Mouse (Mus musculus) liver, postnatal 0 days (tissue): ENCODE results near the gene Lce1l. TPM values are rescaled to one million over a fixed set of nuclear protein-coding genes. Genes with fewer than 3 reads are reported as not detected.

Experiments used
- ATAC-seq: fragments of 200-750 bp; cut with Nextera tagmentation; 2 replicates; pipeline ENCODE4 v1.8.0; 2017; ENCODE audit warnings: mild to moderate bottlenecking, moderate library complexity
- DNase-seq: peaks from one replicate; pipeline ENCODE4 v3.0.0-alpha.2; 2016
- H3K27ac ChIP-seq: fragments of 300-500 bp; sonication (generic); 2 replicates; pipeline ENCODE4 v1.5.1; 2014; ENCODE audit warnings: antibody characterized with exemption, moderate library complexity, mild to moderate bottlenecking, low read depth
- H3K27me3 ChIP-seq: fragments of 300-500 bp; sonication (generic); 2 replicates; pipeline ENCODE4 v1.6.1; 2014; ENCODE audit warnings: low read length, control low read depth, mixed read lengths; ENCODE audit not compliant: insufficient read depth
- H3K36me3 ChIP-seq: fragments of 300-500 bp; sonication (generic); replicated peaks from 2 replicates; pipeline ENCODE4 v1.6.1; 2014; ENCODE audit warnings: mild to moderate bottlenecking, control low read depth, low read length, moderate library complexity, mixed read lengths; ENCODE audit not compliant: insufficient read depth
- H3K4me1 ChIP-seq: fragments of 300-500 bp; sonication (generic); 2 replicates; pipeline ENCODE4 v1.6.1; 2014; ENCODE audit warnings: antibody characterized with exemption, mild to moderate bottlenecking, control low read depth; ENCODE audit not compliant: insufficient read depth
- H3K4me2 ChIP-seq: fragments of 300-500 bp; sonication (generic); 2 replicates; pipeline ENCODE4 v1.6.1; 2014; ENCODE audit warnings: low read depth, mild to moderate bottlenecking, low read length, moderate library complexity, mixed read lengths
- H3K4me3 ChIP-seq: fragments of 300-500 bp; sonication (generic); 2 replicates; pipeline ENCODE4 v1.5.1; 2014; ENCODE audit warnings: low read depth, low read length
- H3K9ac ChIP-seq: fragments of 300-500 bp; sonication (generic); replicated peaks from 2 replicates; pipeline ENCODE4 v1.6.1; 2014; ENCODE audit warnings: mild to moderate bottlenecking, moderate library complexity
- H3K9me3 ChIP-seq: fragments of 300-500 bp; sonication (generic); 2 replicates; pipeline ENCODE4 v1.6.1; 2016; ENCODE audit warnings: mild to moderate bottlenecking, control low read depth, low read length, mixed read lengths
- CTCF ChIP-seq: sonication (generic); IDR thresholded peaks from 2 replicates; pipeline ENCODE4 v1.5.1; 2016; ENCODE audit warnings: antibody characterized with exemption, low read depth
- EP300 ChIP-seq: IDR thresholded peaks from 2 replicates; pipeline ENCODE4 v1.6.1; 2016; ENCODE audit warnings: antibody characterized with exemption, low read depth, mild to moderate bottlenecking
- WGBS: fragments of 180-500 bp; shearing (Covaris S2); extraction: QIAGEN DNeasy Blood & Tissue Kit; methylation state at CpG from one replicate; pipeline ENCODE4 v1.1.7; 2014; ENCODE audit not compliant: insufficient replicate concordance; 5-methylcytosine and 5-hydroxymethylcytosine counted together
- polyA plus RNA-seq: library from polyadenylated mRNA; unstranded; fragments of >200 nt; fragmentation: Nextera tagmentation; extraction: Ambion mirVana; gene quantifications from 2 replicates; pipeline ENCODE4 v1.2.1, GENCODE M21; 2015

Lce1l gene
- polyA plus RNA-seq, 1 experiment from 2014 or later, result not detected

- no peaks in the 10 kb centered on the region for H3K27me3 ChIP-seq
- no peaks in the 10 kb centered on the region; the same call in 1 of the 2 replicates for H3K9me3 ChIP-seq
- H3K4me1 ChIP-seq, result no peaks in the 10 kb centered on the region
- ATAC-seq, result no peak
- no peak overlapping the region for H3K9ac ChIP-seq
- 85% methylated on average over 3 of the region's 3 CpGs for WGBS
- TF ChIP-seq EP300 (no peak), CTCF (no peak)
- H3K4me3 ChIP-seq, result no peak overlapping the region
- H3K36me3 ChIP-seq, result no peaks in the 10 kb centered on the region
- no peak overlapping the region for H3K4me2 ChIP-seq
- no peak for DNase-seq
- no peak overlapping the region for H3K27ac ChIP-seq
Observed at GRCm38 (mm10) chr3:92815581-92815980, 35.5 kb downstream of the Lce1l start.

GRCm38 (mm10) chr3:92807791-92808190, 43.3 kb downstream of the Lce1l start, which contains the start of gene Lce1k:
TSS of gene Lce1k (minus strand) at chr3:92807891.
- Histone ChIP-seq H3K9ac (no peak within 1 kb of the TSS), H3K27ac (no peak within 1 kb of the TSS), H3K4me1 (no peaks in the 10 kb centered on the region), H3K4me3 (no peak within 1 kb of the TSS), H3K4me2 (no peak within 1 kb of the TSS), H3K9me3 (no peaks in the 10 kb centered on the region), H3K36me3 (no peaks in the 10 kb centered on the region), H3K27me3 (no peaks in the 10 kb centered on the region)
- TF ChIP-seq CTCF, result no peak
- no peak for TF ChIP-seq EP300
- no peak for ATAC-seq
- no peak for DNase-seq

Other genes with a start within 250 kb of the Lce1l start
- gene 2210017I01Rik, start 243.8 kb downstream of the Lce1l start, polyA plus RNA-seq, result not detected in 2 replicates
- gene Lce6a, start 229.6 kb downstream of the Lce1l start, polyA plus RNA-seq, result not detected in 2 replicates
- gene Lce1a1, start 203.0 kb downstream of the Lce1l start, polyA plus RNA-seq, result not detected in 2 replicates
- not detected in 2 replicates for gene Lce1b, start 194.4 kb downstream of the Lce1l start, polyA plus RNA-seq
- not detected in 2 replicates for gene Lce1a2, start 181.0 kb downstream of the Lce1l start, polyA plus RNA-seq
- not detected in 2 replicates for gene Lce1c, start 172.0 kb downstream of the Lce1l start, polyA plus RNA-seq
- gene Lce1d, start 164.1 kb downstream of the Lce1l start, polyA plus RNA-seq, result not detected in 2 replicates
- not detected in 2 replicates for gene Lce1e, start 142.2 kb downstream of the Lce1l start, polyA plus RNA-seq
- gene Lce1f, start 130.9 kb downstream of the Lce1l start, polyA plus RNA-seq, result not detected in 2 replicates
- gene Gm38119, start 112.2 kb downstream of the Lce1l start, polyA plus RNA-seq, result not detected in 2 replicates
- not detected in 2 replicates for gene Lce1g, start 98.9 kb downstream of the Lce1l start, polyA plus RNA-seq
- gene Lce1h, start 86.2 kb downstream of the Lce1l start, polyA plus RNA-seq, result not detected in 2 replicates
- not detected in 2 replicates for gene Lce1i, start 72.4 kb downstream of the Lce1l start, polyA plus RNA-seq
- gene Lce1j, start 60.8 kb downstream of the Lce1l start, polyA plus RNA-seq, result not detected in 2 replicates
- not detected in 2 replicates for gene Lce1k, start 43.4 kb downstream of the Lce1l start, polyA plus RNA-seq
- not detected in 2 replicates for gene Kprp, start 24.0 kb downstream of the Lce1l start, polyA plus RNA-seq
- gene 2310050C09Rik, start 18.9 kb upstream of the Lce1l start, polyA plus RNA-seq, result not detected in 2 replicates
- gene Lce3a, start 74.9 kb upstream of the Lce1l start, polyA plus RNA-seq, result not detected in 2 replicates
- not detected in 2 replicates for gene Lce3b, start 81.7 kb upstream of the Lce1l start, polyA plus RNA-seq
- not detected in 2 replicates for gene Lce3c, start 93.2 kb upstream of the Lce1l start, polyA plus RNA-seq
- gene Lce3d, start 106.1 kb upstream of the Lce1l start, polyA plus RNA-seq, result not detected in 2 replicates
- not detected in 2 replicates for gene Lce3e, start 115.8 kb upstream of the Lce1l start, polyA plus RNA-seq
- not detected in 2 replicates for gene Lce3f, start 140.9 kb upstream of the Lce1l start, polyA plus RNA-seq
- gene Crct1, start 164.4 kb upstream of the Lce1l start, polyA plus RNA-seq, result not detected in 2 replicates
- not detected in 2 replicates for gene Lce1m, start 167.8 kb upstream of the Lce1l start, polyA plus RNA-seq
- gene Gm4858, start 217.5 kb upstream of the Lce1l start, polyA plus RNA-seq, result not detected in 2 replicates